Mouse (Mus musculus) intestine, postnatal 0 days (tissue): ENCODE measurements around the gene Gcnt7. TPM values are rescaled to one million over a fixed set of nuclear protein-coding genes. Genes with fewer than 3 reads are reported as not detected.

Source experiments
- ATAC-seq: fragments of 200-750 bp; cut with Nextera tagmentation; 2 replicates; pipeline ENCODE4 v1.8.0; 2017; ENCODE audit warnings: mild to moderate bottlenecking, moderate TSS enrichment, moderate library complexity
- H3K27ac ChIP-seq: fragments of 300-500 bp; sonication (generic); 2 replicates; pipeline ENCODE4 v1.5.1; 2014; ENCODE audit warnings: mild to moderate bottlenecking, low read depth, low read length, moderate library complexity
- H3K27me3 ChIP-seq: fragments of 300-500 bp; sonication (generic); replicated peaks from 2 replicates; pipeline ENCODE4 v1.6.1; 2014; ENCODE audit warnings: low read length, mixed read lengths; ENCODE audit not compliant: control insufficient read depth, insufficient read depth
- H3K36me3 ChIP-seq: fragments of 300-500 bp; sonication (generic); 2 replicates; pipeline ENCODE4 v1.6.1; 2014; ENCODE audit warnings: mild to moderate bottlenecking, moderate library complexity; ENCODE audit not compliant: control insufficient read depth, insufficient read depth
- H3K4me1 ChIP-seq: fragments of 300-500 bp; sonication (generic); replicated peaks from 2 replicates; pipeline ENCODE4 v1.6.1; 2014; ENCODE audit warnings: antibody characterized with exemption, low read length, mixed read lengths; ENCODE audit not compliant: control insufficient read depth, insufficient read depth
- H3K4me2 ChIP-seq: fragments of 300-500 bp; sonication (generic); replicated peaks from 2 replicates; pipeline ENCODE4 v1.6.1; 2014; ENCODE audit warnings: low read depth, mild to moderate bottlenecking, moderate library complexity
- H3K4me3 ChIP-seq: fragments of 300-500 bp; sonication (generic); 2 replicates; pipeline ENCODE4 v1.5.1; 2014; ENCODE audit warnings: low read depth, low read length
- H3K9ac ChIP-seq: fragments of 300-500 bp; sonication (generic); 2 replicates; pipeline ENCODE4 v1.6.1; 2014; ENCODE audit warnings: mild to moderate bottlenecking, low read depth, low read length
- H3K9me3 ChIP-seq: fragments of 300-500 bp; sonication (generic); 2 replicates; pipeline ENCODE4 v1.6.1; 2016; ENCODE audit warnings: mixed run types; ENCODE audit not compliant: control insufficient read depth
- CTCF ChIP-seq: sonication (generic); IDR thresholded peaks from 2 replicates; pipeline ENCODE4 v1.5.1; 2016; ENCODE audit warnings: low read depth, mild to moderate bottlenecking, control low read depth, antibody characterized with exemption, moderate library complexity
- WGBS: fragments of 180-500 bp; shearing (Covaris S2); extraction: QIAGEN DNeasy Blood & Tissue Kit; methylation state at CpG from one replicate; pipeline ENCODE4 v1.1.7; 2014; 5-methylcytosine and 5-hydroxymethylcytosine counted together
- polyA plus RNA-seq: library from polyadenylated mRNA; unstranded; fragments of >200 nt; fragmentation: Nextera tagmentation; extraction: Ambion mirVana; gene quantifications from 2 replicates; pipeline ENCODE4 v1.2.1, GENCODE M21; 2015

Gene Gcnt7
- polyA plus RNA-seq, 1 experiment from 2014 or later: 0.17 TPM

GRCm38 (mm10) chr2:172437371-172437952, 20.9 kb downstream of the Gcnt7 start:
- no peak overlapping the region for H3K27ac ChIP-seq
- no peak for TF ChIP-seq CTCF
- no peaks in the 10 kb centered on the region for H3K36me3 ChIP-seq
- no peak overlapping the region for H3K4me3 ChIP-seq
- H3K4me2 ChIP-seq: no peak overlapping the region
- no peak for ATAC-seq
- H3K9ac ChIP-seq: no peak overlapping the region
- 63% methylated on average over 16 of the region's 16 CpGs for WGBS
- peaks cover 4% of the 10 kb centered on the region; the same call in 1 of the 2 replicates for H3K4me1 ChIP-seq
- no peaks in the 10 kb centered on the region for H3K9me3 ChIP-seq
- no peaks in the 10 kb centered on the region for H3K27me3 ChIP-seq

GRCm38 (mm10) chr2:172433746-172434145, 24.6 kb downstream of the Gcnt7 start:
- Histone ChIP-seq H3K27me3 (no peaks in the 10 kb centered on the region), H3K4me2 (no peak overlapping the region), H3K4me3 (no peak overlapping the region), H3K27ac (no peak overlapping the region), H3K9ac (no peak overlapping the region), H3K4me1 (no peaks in the 10 kb centered on the region), H3K9me3 (no peaks in the 10 kb centered on the region), H3K36me3 (no peaks in the 10 kb centered on the region)
- WGBS: 48% methylated on average over 5 of the region's 5 CpGs
- no peak for ATAC-seq
- no peak for TF ChIP-seq CTCF

DNA sequence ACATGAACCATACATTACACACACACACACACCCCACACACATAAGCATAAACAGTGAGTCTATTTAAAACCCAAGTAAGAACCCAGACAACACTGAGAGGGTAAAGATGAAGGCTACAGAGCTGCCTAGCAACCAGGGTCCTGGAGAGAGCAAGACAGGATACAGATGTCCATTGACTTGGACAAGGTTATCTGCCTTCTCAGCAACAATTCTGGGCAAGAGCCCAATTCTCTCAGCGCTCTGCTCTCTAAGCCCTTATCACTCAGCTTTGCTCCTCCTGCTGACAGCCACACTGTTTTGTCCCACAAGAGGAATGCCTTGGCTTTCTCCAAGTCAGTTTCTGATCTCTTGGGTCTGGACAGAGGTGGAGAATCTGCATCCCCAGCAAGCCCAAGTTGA, 27.8 kb downstream of the Gcnt7 start:
- Histone ChIP-seq H3K27me3 (no peaks in the 10 kb centered on the region), H3K4me3 (no peak overlapping the region), H3K9ac (no peak overlapping the region), H3K9me3 (no peaks in the 10 kb centered on the region), H3K4me1 (no peaks in the 10 kb centered on the region), H3K36me3 (no peaks in the 10 kb centered on the region), H3K4me2 (no peak overlapping the region), H3K27ac (no peak overlapping the region)
- no peak for TF ChIP-seq CTCF
- 29% methylated on average over 1 of the region's 1 CpGs for WGBS
- no peak for ATAC-seq

DNA sequence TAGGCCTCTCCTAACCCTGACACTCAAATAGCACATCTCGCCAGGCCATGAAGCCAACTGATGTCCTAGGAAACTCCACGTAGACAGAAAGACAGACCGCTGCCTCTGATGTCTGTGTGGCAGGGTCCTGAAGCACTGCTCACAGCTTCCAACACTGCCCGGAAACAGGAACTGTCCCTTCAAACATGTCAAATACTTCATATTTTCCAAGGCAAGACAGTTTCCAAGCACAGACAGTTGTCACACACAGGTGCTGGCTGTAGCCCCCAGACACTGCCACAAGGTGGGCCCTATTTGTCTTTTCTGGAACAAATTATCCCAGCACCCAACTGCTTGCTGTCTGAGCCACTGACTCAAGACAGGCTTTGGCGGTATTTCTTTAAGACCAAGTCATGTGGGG, 40.2 kb downstream of the Gcnt7 start:
- Histone ChIP-seq H3K9ac (no peak overlapping the region), H3K27me3 (no peaks in the 10 kb centered on the region), H3K36me3 (no peaks in the 10 kb centered on the region), H3K27ac (no peak overlapping the region), H3K9me3 (no peaks in the 10 kb centered on the region), H3K4me3 (no peak overlapping the region), H3K4me1 (no peaks in the 10 kb centered on the region), H3K4me2 (no peak overlapping the region)
- 84% methylated on average over 5 of the region's 5 CpGs for WGBS
- ATAC-seq: no peak
- no peak for TF ChIP-seq CTCF

- 85% methylated on average over 5 of the region's 5 CpGs for WGBS
- TF ChIP-seq CTCF: no peak
Measured at GRCm38 (mm10) chr2:172416876-172417275, 41.5 kb downstream of the Gcnt7 start.

DNA sequence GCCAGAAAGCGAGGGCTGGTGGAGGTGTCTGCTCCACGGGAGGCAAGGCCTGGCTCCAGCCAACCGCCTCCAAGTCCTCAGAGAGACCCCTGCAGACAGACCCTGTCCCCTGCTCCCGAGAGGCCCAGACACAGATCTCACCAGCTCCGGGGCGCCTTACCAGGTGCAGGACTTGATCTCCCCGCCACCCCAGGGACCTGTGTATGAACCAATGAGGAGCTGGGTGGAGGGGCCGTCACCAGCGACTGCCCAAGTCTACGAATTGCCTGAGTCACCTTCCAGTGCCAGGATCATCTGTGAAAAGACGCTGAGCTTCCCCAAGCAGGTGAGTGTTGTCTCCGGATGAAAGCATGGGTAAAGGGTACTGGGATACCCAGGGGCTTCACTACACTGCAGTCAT, 42.2 kb downstream of the Gcnt7 start:
- Histone ChIP-seq H3K4me3 (no peak overlapping the region), H3K9me3 (no peaks in the 10 kb centered on the region), H3K4me2 (no peak overlapping the region), H3K9ac (no peak overlapping the region), H3K4me1 (no peaks in the 10 kb centered on the region), H3K27ac (no peak overlapping the region), H3K27me3 (no peaks in the 10 kb centered on the region), H3K36me3 (no peaks in the 10 kb centered on the region)
- 56% methylated on average over 12 of the region's 12 CpGs for WGBS
- no peak for TF ChIP-seq CTCF
- no peak for ATAC-seq

More at GRCm38 (mm10) chr2:172416876-172417275, 41.5 kb downstream of the Gcnt7 start:
- Histone ChIP-seq H3K9ac (no peak overlapping the region), H3K27me3 (no peaks in the 10 kb centered on the region), H3K27ac (no peak overlapping the region), H3K36me3 (no peaks in the 10 kb centered on the region), H3K9me3 (no peaks in the 10 kb centered on the region), H3K4me2 (no peak overlapping the region), H3K4me1 (no peaks in the 10 kb centered on the region), H3K4me3 (no peak overlapping the region)
- ATAC-seq: no peak

DNA sequence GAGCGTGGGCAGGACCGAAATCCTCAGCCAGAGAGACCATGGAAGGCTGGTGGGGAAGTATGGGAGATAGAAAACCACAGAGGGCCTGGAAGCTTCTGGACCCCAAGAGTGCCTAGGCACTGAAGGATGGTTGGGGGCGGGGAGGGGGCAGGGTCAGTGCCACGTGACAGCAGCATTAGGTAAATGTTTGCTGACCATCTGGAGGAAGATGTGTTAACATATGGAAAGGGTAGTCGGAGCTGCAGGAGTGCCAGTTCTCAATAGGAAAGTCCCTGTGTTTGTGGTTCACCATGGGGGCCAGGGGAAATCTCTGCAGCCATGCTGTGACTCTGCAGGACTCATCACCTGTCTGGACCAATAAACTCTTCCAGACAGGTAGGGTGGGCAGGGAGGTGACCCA, 44.5 kb downstream of the Gcnt7 start:
- H3K9me3 ChIP-seq: no peaks in the 10 kb centered on the region
- no peak overlapping the region for H3K9ac ChIP-seq
- no peak overlapping the region for H3K4me2 ChIP-seq
- no peaks in the 10 kb centered on the region for H3K27me3 ChIP-seq
- no peaks in the 10 kb centered on the region for H3K36me3 ChIP-seq
- no peak overlapping the region for H3K4me3 ChIP-seq
- no peak overlapping the region for H3K27ac ChIP-seq
- TF ChIP-seq CTCF: no peak
- no peak for ATAC-seq
- 40% methylated on average over 5 of the region's 5 CpGs for WGBS
- no peaks in the 10 kb centered on the region for H3K4me1 ChIP-seq
